Mouse (Mus musculus) ES-E14 (cell line): ENCODE data around the gene Macrod1. TPM values are rescaled to one million over a fixed set of nuclear protein-coding genes. Genes with fewer than 3 reads are reported as not detected.

Source experiments
- DNase-seq: peaks from one replicate; pipeline ENCODE4 v3.0.0-alpha.2; 2013; ENCODE audit warnings: low read depth, low spot score
- H3K27ac ChIP-seq: 2 replicates; pipeline ENCODE4 v1.5.1; 2012; ENCODE audit warnings: low read depth, mild to moderate bottlenecking, low read length, moderate library complexity, mixed read lengths; ENCODE audit not compliant: poor library complexity, insufficient read depth, severe bottlenecking
- H3K36me3 ChIP-seq: 2 replicates; pipeline ENCODE4 v1.6.1; 2012; ENCODE audit warnings: mild to moderate bottlenecking, low read length, moderate library complexity, mixed read lengths; ENCODE audit not compliant: control insufficient read depth, poor library complexity, insufficient read depth, severe bottlenecking
- H3K4me1 ChIP-seq, 2 experiments: fragments of 150-350 bp in 1 of 2; sonication (generic) in 1 of 2; 2 replicates each; pipeline ENCODE4 v1.6.1; 2012; ENCODE audit warnings: low read length in 2 of 2, mild to moderate bottlenecking in 1 of 2, mixed read lengths in 1 of 2; ENCODE audit not compliant: control insufficient read depth in 2 of 2, insufficient read depth in 2 of 2, poor library complexity in 1 of 2
- H3K4me3 ChIP-seq, 2 experiments: fragments of 150-350 bp in 1 of 2; sonication (generic) in 1 of 2; 2 replicates each; pipeline ENCODE4 v1.5.1; 2012; ENCODE audit warnings: low read length in 2 of 2, low read depth in 1 of 2, mild to moderate bottlenecking in 1 of 2, mixed read lengths in 1 of 2; ENCODE audit not compliant: insufficient read depth in 1 of 2, poor library complexity in 1 of 2, severe bottlenecking in 1 of 2
- H3K9ac ChIP-seq: 2 replicates; pipeline ENCODE4 v1.6.1; 2012; ENCODE audit warnings: low read depth, mild to moderate bottlenecking, low read length, mixed read lengths; ENCODE audit not compliant: poor library complexity, insufficient read depth, severe bottlenecking
- H3K9me3 ChIP-seq: fragments of 150-350 bp; sonication (generic); 2 replicates; pipeline ENCODE4 v1.6.1; 2012; ENCODE audit warnings: low read depth, mild to moderate bottlenecking, low read length; ENCODE audit not compliant: control insufficient read depth, insufficient read depth
- CHD2 ChIP-seq: IDR thresholded peaks from 2 replicates; pipeline ENCODE4 v1.6.1; 2014; ENCODE audit warnings: mild to moderate bottlenecking, low read depth, low read length, inconsistent platforms
- HCFC1 ChIP-seq: IDR thresholded peaks from 2 replicates; pipeline ENCODE4 v1.6.1; 2012; ENCODE audit warnings: low read length, inconsistent platforms, borderline replicate concordance; ENCODE audit not compliant: insufficient read depth
- MAFK ChIP-seq: IDR thresholded peaks from 2 replicates; pipeline ENCODE4 v1.6.1; 2014; ENCODE audit warnings: mild to moderate bottlenecking, low read depth, low read length, inconsistent platforms; ENCODE audit not compliant: insufficient read depth
- ZC3H11A ChIP-seq: IDR thresholded peaks from 2 replicates; pipeline ENCODE4 v1.6.1; 2012; ENCODE audit warnings: low read depth, mild to moderate bottlenecking, inconsistent platforms, low read length, borderline replicate concordance
- ZNF384 ChIP-seq: IDR thresholded peaks from 2 replicates; pipeline ENCODE4 v1.6.1; 2012; ENCODE audit warnings: low read depth, low read length, inconsistent platforms
- in situ Hi-C, 2 experiments: fragments of 600-800 bp; cut with MboI; formaldehyde crosslinking; loops; one replicate each; pipeline ENCODE4 v1.15.1; 2025; ENCODE audit warnings: low sequenced_read_pairs in 2 of 2, inconsistent platforms in 1 of 2; ENCODE audit not compliant: unreplicated experiment in 2 of 2
- total RNA-seq: library from RNA; depleted of rRNA; stranded (reverse); fragments of 300-350 nt; gene quantifications from 2 replicates; pipeline ENCODE4 v1.2.3, GENCODE M21; 2012

Macrod1 gene
- total RNA-seq, 1 experiment: 1.4 TPM

DNA sequence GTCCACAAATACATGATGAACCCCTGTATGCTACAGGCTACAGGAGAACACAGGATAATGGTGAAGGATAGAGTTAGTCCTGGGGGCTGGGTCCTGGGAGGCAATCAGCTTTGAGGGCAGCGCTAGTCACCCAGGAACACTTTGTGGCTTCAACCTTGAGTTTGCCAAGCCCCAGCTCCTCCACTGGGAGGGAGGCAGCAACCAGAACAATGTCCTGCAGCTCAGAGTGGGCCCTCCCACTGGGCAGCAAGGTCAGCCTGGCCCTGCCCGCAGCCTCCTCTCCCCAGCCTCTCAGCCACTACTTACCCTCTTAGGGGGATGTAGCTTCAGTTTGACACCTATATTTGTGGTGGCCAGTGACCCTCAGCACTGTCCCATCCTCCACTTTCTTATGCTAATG is 111.8 kb downstream of the Macrod1 start:
- H3K9ac ChIP-seq: no peak overlapping the region
- no peak overlapping the region for H3K4me3 ChIP-seq
- TF ChIP-seq CHD2: no peak
- no peak for TF ChIP-seq HCFC1
- TF ChIP-seq MAFK: no peak
- TF ChIP-seq ZC3H11A: no peak
- TF ChIP-seq ZNF384: no peak
- no peaks in the 10 kb centered on the region for H3K36me3 ChIP-seq
- DNase-seq: no peak
- no peak overlapping the region for H3K27ac ChIP-seq
- peaks cover 3 to 25% of the 10 kb centered on the region in 2 experiments; a peak in 3 of 4 replicates for H3K4me1 ChIP-seq
- in situ Hi-C loops: no loop called here
- no peaks in the 10 kb centered on the region for H3K9me3 ChIP-seq

- in situ Hi-C loops: no loop called here
- Histone ChIP-seq H3K9ac (no peak overlapping the region), H3K36me3 (no peaks in the 10 kb centered on the region), H3K9me3 (no peaks in the 10 kb centered on the region), H3K27ac (no peak overlapping the region), H3K4me1 (peaks cover 3 to 30% of the 10 kb centered on the region in 2 experiments; a peak in 3 of 4 replicates), H3K4me3 (no peak overlapping the region)
- DNase-seq: no peak
- TF ChIP-seq CHD2: no peak
- no peak for TF ChIP-seq MAFK
- TF ChIP-seq ZC3H11A: no peak
- TF ChIP-seq ZNF384: no peak
- no peak for TF ChIP-seq HCFC1
These were observed 114.3 kb downstream of the Macrod1 start for GRCm38 (mm10) chr19:7170916-7171315.

DNA sequence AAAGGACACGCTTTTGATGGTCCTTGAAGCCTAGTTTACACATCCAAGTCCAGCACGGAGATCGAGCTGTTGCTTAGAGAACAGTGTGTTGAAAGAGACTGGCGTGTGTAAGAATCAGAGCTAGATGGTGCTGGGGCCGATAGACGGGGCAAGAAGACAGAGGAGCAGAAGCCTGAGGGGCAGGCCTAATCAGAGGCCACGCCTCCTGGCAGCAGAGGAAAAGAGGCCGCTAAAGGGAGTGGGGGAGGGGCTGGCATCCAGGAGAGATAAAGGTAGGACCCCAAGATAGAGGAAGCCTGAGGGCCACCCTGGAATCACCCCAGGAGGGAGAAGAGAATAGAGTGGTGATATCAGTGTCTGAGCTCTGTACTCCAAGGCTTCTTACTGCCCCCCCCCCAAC is 114.8 kb downstream of the Macrod1 start:
- in situ Hi-C loops: no loop called here
- no peak overlapping the region for H3K27ac ChIP-seq
- peaks cover 3 to 31% of the 10 kb centered on the region in 2 experiments; a peak in 3 of 4 replicates for H3K4me1 ChIP-seq
- H3K36me3 ChIP-seq: no peaks in the 10 kb centered on the region
- no peaks in the 10 kb centered on the region for H3K9me3 ChIP-seq
- DNase-seq: no peak
- no peak overlapping the region for H3K9ac ChIP-seq
- H3K4me3 ChIP-seq: no peak overlapping the region
- TF ChIP-seq ZC3H11A: no peak
- no peak for TF ChIP-seq HCFC1
- TF ChIP-seq CHD2: no peak

- Histone ChIP-seq H3K4me3 (no peak overlapping the region), H3K4me1 (peaks cover 3 to 31% of the 10 kb centered on the region in 2 experiments; a peak in 3 of 4 replicates), H3K9ac (no peak overlapping the region), H3K9me3 (no peaks in the 10 kb centered on the region), H3K27ac (no peak overlapping the region), H3K36me3 (no peaks in the 10 kb centered on the region)
- no peak for DNase-seq
- in situ Hi-C loops: no loop called here
- TF ChIP-seq ZNF384 (no peak), MAFK (no peak), ZC3H11A (no peak), HCFC1 (no peak), CHD2 (no peak)
These were observed 115.6 kb downstream of the Macrod1 start for GRCm38 (mm10) chr19:7172051-7172866.
